Mouse (Mus musculus) cerebellum, adult 18-20 months (tissue): Measurements from ENCODE around the gene Gm42417.

Experiments
- DNase-seq, 2 experiments: peaks; one replicate each; pipeline ENCODE4 v3.0.0; 2021

The Gm42417 gene

DNA sequence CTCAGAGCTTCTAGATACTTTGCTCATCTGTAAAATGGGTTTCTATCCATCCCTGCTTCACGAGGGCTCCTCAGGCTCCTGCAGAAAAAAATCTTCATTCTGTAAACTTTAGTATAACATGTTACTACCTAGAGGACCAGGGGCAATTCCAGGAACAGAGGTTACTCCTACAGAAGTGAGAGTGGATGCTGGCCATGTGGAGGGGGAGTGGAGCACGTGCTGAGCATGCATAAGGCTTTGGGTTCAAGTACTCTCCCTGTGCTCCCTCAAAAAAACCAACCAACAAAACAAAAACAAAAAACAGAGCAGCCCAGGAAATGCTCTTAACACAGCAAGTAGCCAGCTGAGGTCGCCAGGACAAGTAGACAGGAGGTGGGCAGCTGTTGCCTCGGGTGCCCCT lies 24.4 kb upstream of the Gm42417 start:
- DNase-seq = no peak

- no peak for DNase-seq
Measured at GRCm38 (mm10) chr1:36563197-36563596, 24.0 kb upstream of the Gm42417 start.

- DNase-seq = no peak
Measured at GRCm38 (mm10) chr1:36562388-36562787, 23.2 kb upstream of the Gm42417 start.

DNA sequence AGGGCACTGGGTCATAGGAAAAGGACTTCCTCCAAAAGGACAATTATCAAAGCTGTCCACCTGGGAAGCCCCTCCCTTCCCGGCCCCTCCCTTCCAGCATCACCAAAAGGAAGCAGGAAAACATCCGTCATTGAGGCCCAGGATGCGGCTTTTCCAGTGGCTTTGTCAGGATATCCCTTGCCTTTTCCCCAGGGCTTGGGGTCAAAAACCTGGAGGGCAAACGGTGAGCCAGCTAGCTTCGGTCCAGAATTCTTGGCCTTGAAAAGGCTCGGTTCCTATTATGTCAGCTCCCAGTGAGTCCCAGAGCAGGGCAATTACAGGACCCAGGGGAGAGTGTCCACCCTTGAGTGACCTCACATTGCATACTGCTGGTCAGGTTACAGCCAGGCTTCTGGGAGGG lies 21.7 kb upstream of the Gm42417 start:
- DNase-seq = no peak

- DNase-seq = no peak
Measured at GRCm38 (mm10) chr1:36559888-36560287, 20.7 kb upstream of the Gm42417 start.

GRCm38 (mm10) chr1:36559256-36559655 lies 20.0 kb upstream of the Gm42417 start:
- no peak for DNase-seq

DNA sequence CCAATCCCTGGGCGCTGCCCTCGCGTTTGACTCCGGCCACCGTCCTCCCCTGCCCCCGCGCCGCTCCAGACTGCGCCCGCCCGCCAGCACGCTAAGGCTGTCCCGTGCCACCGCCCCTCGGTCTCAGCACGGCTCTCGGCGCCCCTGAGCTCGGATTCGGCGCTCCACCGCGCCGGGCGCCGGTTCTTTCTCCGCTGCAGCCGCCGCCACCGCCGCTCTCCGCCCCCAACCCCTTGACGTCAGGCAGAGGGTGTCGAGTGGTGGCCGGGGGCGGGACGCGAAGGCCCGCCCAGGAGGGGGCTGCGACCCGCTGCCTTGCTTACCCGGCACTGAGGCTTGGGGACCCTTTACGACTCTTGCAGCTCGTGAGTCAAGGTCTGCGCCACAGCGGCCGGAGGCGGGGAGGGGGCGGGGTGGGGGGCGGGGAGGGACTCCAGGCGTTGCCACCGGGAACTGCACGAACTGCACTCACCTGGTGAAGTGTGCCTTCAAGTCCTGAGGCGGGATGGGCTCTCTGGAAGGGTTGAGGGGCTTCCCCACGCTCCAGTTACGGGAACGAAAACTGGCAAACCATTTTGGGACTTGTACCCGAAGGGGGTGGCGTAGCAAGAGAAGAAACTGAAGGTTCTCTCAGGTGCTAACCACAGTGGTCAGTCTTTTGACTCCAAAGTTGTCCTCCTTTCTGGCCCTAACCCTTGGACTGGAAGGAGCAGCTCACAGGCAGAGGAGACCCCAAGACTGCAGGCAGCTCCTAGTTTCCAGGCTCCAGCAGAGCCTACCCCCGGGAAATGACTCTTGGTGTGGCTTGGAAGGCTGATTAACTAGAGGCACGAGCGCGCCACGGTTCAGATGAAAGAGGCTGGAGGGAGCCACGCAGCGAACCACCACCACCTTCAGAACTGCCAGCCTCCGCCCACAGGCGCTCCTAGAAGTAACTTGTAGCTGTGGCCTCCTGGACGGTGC lies 19.1 kb upstream of the Gm42417 start, which contains the start of gene Sema4c:
Sema4c (minus strand) TSS at position 319 of the 963 bp plus-strand sequence.
- DNase-seq = peak; percentile 71 to 78

DNA sequence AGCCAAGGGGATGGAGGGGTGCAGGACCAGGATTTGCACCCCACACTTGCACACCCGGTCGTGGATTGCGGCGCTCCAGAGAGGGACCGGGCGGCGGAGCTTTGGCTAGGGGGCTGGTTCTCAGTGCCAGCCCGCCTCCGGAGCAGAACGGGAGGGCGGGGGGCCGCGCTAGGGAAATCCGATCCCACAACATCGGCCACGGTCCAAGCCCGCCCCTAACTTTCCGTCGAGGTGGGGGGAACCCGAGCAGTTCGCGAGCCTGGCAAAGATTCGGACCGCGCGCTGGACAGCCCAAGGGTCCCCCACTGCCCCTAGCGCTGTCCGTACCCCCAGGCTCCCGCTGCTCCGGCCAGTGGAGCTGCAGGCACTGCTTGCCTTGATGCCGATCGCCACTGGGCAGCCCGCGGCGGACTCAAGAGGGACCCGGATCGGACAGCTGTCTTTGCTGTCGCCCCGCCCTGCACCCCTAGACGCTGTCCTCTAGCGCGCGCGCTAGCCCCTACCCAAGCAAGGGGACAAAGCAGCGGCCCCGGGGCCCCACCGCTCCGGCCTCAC lies 18.3 kb upstream of the Gm42417 start:
- peak; percentile 62 to 77 for DNase-seq

DNA sequence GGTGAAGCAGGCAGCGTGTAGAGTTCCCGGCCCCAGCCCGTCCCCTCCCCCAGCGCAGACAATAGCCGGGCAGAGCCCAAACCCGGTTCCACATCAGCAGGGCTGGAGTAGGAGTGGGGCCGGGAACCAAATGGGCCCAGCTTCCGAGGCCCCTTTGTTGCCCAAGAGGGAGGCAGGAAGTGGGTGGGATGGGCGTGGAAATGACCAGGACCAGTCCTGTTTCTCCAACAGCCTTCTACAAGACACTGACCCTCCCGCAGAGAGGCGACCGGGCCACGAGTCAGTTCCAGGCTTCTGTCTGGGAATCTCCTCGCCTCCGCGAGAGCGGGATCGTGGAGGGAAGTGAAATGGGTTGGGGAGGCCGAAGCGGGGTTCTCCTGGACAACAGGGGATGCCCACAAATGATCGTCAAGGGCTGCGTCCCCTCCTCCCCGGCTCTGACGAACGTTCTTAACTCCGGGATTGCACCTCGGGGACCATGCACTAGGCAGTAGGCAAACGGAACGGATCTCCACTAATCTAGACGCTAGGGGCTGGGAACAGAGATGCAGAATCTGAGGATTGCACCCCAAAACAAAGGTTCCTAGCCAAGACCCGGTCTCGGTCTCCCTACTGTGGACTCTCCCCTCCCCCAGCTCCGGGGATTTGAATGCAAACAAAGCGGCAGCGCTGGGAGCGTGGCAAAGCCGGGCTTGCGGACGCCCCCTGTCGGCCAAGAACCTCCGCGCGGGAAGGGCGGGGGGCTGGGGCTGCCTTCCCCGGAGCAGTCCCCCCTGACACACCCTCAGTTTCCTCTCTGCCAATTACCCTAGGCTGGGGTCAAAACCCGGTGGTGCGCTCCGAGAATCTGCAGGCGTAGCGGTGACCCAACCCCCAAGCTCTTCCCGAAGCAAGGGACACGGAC lies 17.6 kb upstream of the Gm42417 start:
- peak; percentile 94 to 97 for DNase-seq

GRCm38 (mm10) chr1:36555798-36556395 lies 16.7 kb upstream of the Gm42417 start:
- peak; percentile 58 to 61 for DNase-seq

DNA sequence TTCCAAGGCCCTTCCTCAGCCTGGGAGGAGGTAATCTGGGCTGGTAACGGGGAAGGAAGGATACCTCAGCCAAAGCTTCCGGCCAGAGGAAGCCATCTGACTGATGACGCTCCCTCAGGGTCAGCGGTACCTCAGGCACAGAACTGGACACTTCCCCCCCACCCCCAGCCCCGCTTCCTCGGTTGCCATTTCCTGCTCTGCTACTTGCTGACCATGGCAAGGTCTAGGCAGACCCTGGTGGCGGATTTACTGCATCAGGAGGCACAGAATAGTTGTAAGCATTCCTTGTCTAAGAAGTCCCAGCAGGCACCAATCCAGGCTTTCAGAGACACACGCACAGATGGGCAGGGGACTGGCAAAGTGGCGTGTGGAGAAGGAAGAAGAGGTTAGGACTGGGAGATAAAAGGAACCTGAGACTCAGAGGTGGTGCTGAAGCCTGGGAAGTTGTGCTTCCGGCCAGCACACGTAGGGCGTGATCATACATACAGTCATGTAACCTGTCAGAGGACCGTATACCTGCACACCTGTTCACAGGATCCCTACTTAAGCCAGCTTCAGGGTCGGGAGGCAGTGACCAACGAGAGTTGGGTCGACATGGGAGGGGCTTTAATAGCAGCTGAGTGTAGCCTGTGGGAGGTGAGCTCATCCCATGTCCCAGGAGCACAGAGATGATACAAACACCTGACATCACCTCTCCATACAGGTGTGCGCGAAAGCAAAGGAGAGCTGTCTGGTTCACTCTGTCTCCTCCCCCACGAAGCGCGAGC lies 15.6 kb upstream of the Gm42417 start:
- no peak for DNase-seq

DNA sequence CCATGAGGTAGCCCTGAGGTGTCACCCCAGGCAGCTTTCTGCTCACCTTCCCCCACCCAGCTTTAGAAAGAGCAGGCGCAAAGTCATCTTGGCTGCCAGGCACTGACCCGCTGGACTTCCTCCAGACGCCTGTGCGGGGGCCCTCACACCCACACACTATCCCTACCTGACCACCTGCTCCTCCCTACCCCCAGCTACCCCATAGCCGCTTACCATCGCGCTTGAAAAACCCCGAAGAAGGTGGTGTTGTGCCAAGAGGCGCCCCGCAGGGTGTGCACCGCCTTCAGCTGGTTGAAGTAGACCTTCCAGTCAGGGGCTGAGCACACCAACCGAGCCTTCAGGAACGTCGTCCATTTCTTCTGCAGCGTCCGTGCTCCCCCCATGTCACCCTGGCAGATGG lies 13.3 kb upstream of the Gm42417 start:
- peak; percentile 78 to 81 for DNase-seq

DNA sequence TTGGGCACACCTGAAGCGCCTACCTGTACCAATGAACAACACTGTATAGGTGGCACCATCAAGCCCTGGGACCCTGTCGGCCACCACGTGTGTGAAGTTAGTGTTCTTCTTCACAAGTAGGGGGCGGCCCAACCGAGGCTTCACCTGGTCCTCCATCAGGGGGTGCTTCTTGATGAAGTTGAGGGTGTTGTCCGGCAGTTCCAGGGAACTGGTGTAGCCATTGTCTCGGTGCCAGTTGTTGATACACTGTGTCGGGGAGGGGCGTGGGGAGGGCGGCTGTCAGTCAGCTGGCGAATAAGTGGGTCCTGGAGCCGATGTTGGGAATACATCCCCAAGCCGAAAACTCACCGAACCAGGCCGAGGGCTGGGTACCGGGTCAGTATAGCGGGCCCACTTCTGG lies 12.7 kb upstream of the Gm42417 start:
- peak in 1 of 2 experiments; percentile 40 for DNase-seq

DNA sequence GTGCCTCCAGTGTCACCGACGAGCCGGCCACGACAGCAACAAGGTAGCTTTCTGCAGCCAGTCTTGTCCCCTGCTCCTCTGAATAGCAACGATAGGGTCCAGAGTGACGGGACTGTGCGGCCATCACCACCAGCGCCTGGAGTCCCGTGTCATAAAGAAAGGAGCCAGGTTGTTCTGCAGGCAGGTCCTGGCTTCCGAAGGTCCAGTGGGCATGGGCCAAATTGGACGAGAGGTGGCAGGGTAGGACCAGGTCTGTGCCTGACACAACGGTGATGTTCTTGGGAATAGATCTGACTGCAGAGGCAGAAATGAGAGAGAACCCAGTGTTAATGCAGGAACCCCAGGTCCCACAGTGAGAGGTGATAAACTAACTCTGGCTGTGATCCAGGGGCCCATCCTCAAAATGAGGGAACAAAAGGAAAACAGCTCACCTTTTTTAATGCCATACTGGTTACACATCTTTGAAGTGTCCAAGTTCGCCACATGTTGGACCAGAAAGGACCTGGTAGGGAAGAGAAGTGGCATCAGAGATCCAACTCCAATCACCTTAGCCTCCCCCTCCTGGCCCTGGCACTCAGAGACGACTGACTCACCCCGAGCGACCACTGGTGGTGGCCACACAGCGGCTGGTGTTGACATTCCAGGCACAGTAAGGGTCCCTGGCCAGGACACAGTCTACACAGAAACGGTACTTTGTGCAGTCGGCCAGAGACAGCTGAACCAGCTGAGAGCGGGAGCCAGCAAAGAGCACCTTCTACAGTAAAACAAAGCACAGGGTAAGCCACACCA lies 11.0 kb upstream of the Gm42417 start:
- peak; percentile 62 to 72 for DNase-seq

GRCm38 (mm10) chr1:36549491-36549890 lies 10.3 kb upstream of the Gm42417 start:
- peak in 1 of 2 experiments; percentile 33 for DNase-seq

DNA sequence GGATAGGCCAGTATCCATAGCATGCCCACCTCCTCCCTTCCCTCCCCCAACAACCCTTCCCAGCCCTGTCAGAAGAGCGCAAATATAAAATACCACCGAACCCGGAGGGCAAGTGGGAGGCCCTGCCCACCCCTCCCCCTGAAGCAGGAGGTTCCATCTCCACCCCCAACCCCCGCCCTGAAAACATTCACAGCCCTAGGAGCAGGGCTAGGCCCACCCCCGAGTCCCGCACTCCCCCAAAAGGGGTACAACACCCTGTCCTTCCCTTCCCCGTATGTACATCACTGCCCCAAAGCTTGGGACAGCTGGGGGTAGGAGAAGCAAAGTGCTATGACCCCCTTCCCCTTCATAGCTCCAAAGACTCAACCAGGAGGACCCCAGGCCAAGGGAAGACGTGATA lies 9.5 kb upstream of the Gm42417 start:
- no peak for DNase-seq

GRCm38 (mm10) chr1:36547981-36548598 lies 8.9 kb upstream of the Gm42417 start:
- peak; percentile 53 to 55 for DNase-seq

DNA sequence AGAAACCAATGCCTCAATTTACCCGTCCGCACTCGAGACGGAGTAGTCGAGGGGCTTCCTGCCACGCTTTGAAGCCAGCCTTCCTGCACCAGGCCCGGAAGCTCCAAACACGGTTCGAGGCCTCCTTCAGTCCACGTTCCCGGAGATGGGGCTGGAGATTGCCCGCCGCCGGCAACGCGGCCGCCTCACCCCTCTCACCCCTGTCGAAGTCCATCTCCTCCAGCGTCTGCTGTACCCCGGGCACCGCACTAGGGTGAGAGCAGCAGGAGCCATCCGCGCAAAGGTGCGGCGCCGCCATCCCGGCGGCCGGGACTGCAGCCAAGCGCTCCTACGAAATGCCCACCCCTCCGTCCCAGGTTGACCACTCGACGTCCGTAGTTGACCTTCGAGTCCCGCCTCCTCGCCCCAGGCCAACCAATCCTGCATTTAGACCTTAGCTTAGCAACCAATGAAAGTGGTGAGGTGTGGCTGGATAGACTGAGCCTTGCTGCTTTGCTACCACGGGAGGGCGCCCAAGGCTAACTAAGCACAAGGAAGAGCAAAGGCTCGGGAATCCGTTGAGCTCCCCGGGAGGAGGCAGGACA lies 7.8 kb upstream of the Gm42417 start, which contains the start of gene Ankrd39:
Ankrd39 (minus strand) TSS at position 558 of the 584 bp plus-strand sequence.
- peak; percentile 97 to 100 for DNase-seq

DNA sequence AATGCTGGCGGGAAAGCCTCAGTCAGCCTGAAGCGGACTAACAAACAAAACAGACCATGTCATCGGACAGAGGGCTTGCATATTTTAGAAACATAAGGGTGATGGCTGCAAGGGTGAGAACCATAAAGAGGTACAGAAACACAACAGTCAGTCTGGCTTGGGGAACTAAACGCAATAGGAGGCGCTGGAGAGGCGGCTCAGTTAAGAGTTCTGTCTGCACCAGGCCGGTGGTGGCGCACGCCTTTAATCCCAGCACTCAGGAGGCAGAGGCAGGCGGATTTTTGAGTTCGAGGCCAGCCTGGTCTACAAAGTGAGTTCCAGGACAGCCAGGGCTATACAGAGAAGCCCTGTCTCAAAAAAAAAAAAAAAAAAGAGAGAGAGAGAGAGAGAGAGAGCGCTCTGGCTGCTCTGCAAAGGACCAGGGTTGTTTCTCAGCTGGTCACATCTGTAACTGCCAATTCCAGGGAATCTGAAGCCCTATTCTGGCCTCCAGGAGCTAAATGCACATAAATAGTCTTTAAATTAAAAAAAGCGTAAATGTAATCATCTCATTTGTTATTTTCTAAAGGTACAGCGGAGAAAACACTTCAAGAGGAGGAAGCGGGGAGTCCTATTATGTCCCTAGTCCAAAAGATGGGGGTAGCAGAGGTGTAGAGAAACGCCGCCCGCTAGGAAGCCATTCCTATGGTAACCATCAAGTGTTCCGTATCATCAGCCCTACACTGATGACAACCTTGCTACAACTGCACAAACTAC lies 6.8 kb upstream of the Gm42417 start:
- peak; percentile 39 to 41 for DNase-seq
